Mouse (Mus musculus) kidney, postnatal 0 days (tissue): Measurements from ENCODE around the gene Sin3b. TPM values are rescaled to one million over a fixed set of nuclear protein-coding genes. Genes with fewer than 3 reads are reported as not detected.
"Not testable (repeated sequence)": the region's sequence is repeated elsewhere in the genome, so short reads cannot be mapped to it uniquely, and the experiment has no call there.

Source experiments
- ATAC-seq: fragments of 200-750 bp; cut with Nextera tagmentation; replicated peaks from 2 replicates; pipeline ENCODE4 v1.8.0; 2017; ENCODE audit warnings: low read depth, moderate number of reproducible peaks, moderate TSS enrichment, moderate library complexity; ENCODE audit not compliant: low FRiP score
- DNase-seq: peaks from one replicate; pipeline ENCODE4 v3.0.0-alpha.2; 2016; ENCODE audit warnings: low spot score
- H3K27ac ChIP-seq: fragments of 300-500 bp; sonication (generic); 2 replicates; pipeline ENCODE4 v1.5.1; 2014; ENCODE audit warnings: mild to moderate bottlenecking
- H3K27me3 ChIP-seq: fragments of 300-500 bp; sonication (generic); 2 replicates; pipeline ENCODE4 v1.6.1; 2014; ENCODE audit warnings: low read length, mixed read lengths; ENCODE audit not compliant: insufficient read depth
- H3K36me3 ChIP-seq: fragments of 300-500 bp; sonication (generic); 2 replicates; pipeline ENCODE4 v1.6.1; 2014; ENCODE audit warnings: low read length, mixed read lengths; ENCODE audit not compliant: insufficient read depth
- H3K4me1 ChIP-seq: fragments of 300-500 bp; sonication (generic); replicated peaks from 2 replicates; pipeline ENCODE4 v1.6.1; 2014; ENCODE audit warnings: antibody characterized with exemption, low read length, mixed read lengths; ENCODE audit not compliant: insufficient read depth
- H3K4me2 ChIP-seq: fragments of 300-500 bp; sonication (generic); 2 replicates; pipeline ENCODE4 v1.6.1; 2014; ENCODE audit warnings: mild to moderate bottlenecking, low read length, moderate library complexity, mixed read lengths
- H3K4me3 ChIP-seq: fragments of 300-500 bp; sonication (generic); replicated peaks from 2 replicates; pipeline ENCODE4 v1.5.1; 2014; ENCODE audit warnings: low read depth, low read length
- H3K9ac ChIP-seq: fragments of 300-500 bp; sonication (generic); 2 replicates; pipeline ENCODE4 v1.6.1; 2014; ENCODE audit warnings: low read depth, low read length
- H3K9me3 ChIP-seq: fragments of 300-500 bp; sonication (generic); replicated peaks from 2 replicates; pipeline ENCODE4 v1.6.1; 2016; ENCODE audit warnings: low read length, inconsistent platforms, mixed read lengths
- CTCF ChIP-seq: IDR thresholded peaks from 2 replicates; pipeline ENCODE4 v1.5.1; 2016; ENCODE audit warnings: antibody characterized with exemption, low read depth, mild to moderate bottlenecking, moderate library complexity
- WGBS: fragments of 180-500 bp; shearing (Covaris S2); extraction: QIAGEN DNeasy Blood & Tissue Kit; methylation state at CpG from one replicate; pipeline ENCODE4 v1.1.7; 2014; 5-methylcytosine and 5-hydroxymethylcytosine counted together
- polyA plus RNA-seq: library from polyadenylated mRNA; unstranded; fragments of >200 nt; fragmentation: Nextera tagmentation; extraction: Ambion mirVana; gene quantifications from 2 replicates; pipeline ENCODE4 v1.2.1, GENCODE M21; 2015

Sin3b gene
- polyA plus RNA-seq, 1 experiment from 2014 or later: 239 TPM

DNA sequence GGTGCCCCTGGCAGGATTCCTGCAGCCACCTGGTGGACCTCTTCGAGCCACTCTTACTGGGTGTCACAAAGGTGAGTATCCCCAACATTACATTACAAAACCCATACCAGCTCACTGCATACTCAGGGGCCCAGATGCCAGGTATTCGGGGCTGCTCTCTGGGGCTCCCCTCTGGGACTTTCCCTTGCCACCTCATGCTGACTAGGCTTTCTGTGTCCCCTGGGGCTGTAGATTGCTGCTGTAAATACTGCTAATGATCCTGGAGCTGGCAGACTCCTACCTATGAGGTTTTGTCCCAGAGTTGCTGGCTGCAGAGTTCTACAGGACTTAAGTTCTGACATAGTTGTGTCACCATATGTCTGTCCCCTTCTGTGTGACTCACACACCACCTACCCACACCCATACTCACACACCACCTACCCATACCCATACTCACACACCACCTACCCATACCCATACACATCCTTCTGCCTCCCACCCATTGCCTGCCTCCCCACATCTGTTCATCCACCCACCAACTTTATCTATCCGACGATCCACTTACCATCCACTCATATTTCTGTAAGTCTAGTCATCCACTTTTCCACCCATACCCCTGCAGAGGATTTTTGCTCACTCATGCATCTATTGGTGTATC, 40.9 kb upstream of the Sin3b start:
- Histone ChIP-seq H3K9ac (no peak overlapping the region), H3K36me3 (no peaks in the 10 kb centered on the region), H3K27me3 (no peaks in the 10 kb centered on the region), H3K4me2 (no peak overlapping the region), H3K4me3 (no peak overlapping the region), H3K9me3 (no peaks in the 10 kb centered on the region), H3K27ac (no peak overlapping the region), H3K4me1 (no peaks in the 10 kb centered on the region)
- no peak for ATAC-seq
- no peak for DNase-seq
- no peak for TF ChIP-seq CTCF
- 85% methylated on average over 4 of the region's 4 CpGs for WGBS

DNA sequence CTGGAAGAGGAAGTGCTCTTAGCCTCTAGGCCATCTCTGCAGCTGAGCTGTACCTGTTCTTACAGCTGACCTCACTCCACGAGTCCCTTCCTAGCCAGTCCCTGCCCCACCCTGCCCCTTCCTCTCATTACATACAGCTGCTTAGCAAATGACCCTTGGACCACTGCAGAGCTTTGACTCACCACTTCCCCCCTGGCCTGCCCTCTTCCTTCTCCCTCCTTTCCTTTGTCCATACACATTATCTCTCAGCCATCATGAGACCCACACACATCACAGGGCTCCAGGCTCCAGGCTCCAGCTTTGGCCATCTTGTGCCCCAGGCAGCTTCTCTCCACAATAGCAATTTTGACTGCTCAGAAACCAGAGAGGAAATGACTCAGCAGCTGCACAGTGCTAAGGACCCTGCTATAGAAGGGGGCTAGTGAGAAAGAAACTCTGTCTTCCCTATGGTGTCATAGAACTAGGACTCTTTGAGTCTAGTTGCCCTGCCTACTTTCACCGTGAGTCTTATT, 40.0 kb upstream of the Sin3b start:
- H3K27me3 ChIP-seq: no peaks in the 10 kb centered on the region
- H3K9ac ChIP-seq: no peak overlapping the region
- TF ChIP-seq CTCF: no peak
- H3K36me3 ChIP-seq: no peaks in the 10 kb centered on the region
- H3K4me1 ChIP-seq: no peaks in the 10 kb centered on the region
- DNase-seq (no peak), ATAC-seq (peak; percentile 61; the same call in 1 of the 2 replicates)
- WGBS: 35% methylated on average over 2 of the region's 2 CpGs
- H3K9me3 ChIP-seq: no peaks in the 10 kb centered on the region
- no peak overlapping the region for H3K4me3 ChIP-seq
- H3K4me2 ChIP-seq: no peak overlapping the region
- no peak overlapping the region for H3K27ac ChIP-seq

DNA sequence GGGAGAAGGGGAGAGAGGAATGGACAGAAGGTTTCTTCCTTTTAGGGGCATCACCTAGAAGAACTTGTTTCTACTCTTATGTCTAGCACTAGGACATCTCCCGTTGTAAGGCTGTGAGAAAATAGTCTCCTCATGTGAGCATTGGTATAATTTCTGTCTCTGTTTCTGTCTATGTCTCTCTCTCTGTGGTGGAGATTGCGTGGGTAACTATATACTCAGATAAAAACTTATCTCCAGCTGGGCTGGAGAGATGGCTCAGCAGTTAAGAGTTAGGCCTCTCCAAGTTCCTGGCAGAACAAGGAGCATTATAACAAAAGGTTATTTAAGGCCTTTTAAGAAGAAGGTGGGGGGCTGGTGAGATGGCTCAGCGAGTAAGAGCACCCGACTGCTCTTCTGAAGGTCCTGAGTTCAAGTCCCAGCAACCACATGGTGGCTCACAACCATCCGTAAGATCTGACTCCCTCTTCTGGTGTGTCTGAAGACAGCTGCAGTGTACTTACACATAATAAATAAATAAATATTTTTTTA, 39.4 kb upstream of the Sin3b start:
- 86% methylated on average over 5 of the region's 5 CpGs for WGBS
- H3K27me3 ChIP-seq, ATAC-seq, H3K4me2 ChIP-seq, H3K4me3 ChIP-seq, H3K9me3 ChIP-seq, H3K9ac ChIP-seq, H3K27ac ChIP-seq, H3K4me1 ChIP-seq, DNase-seq, H3K36me3 ChIP-seq: not testable (repeated sequence)

DNA sequence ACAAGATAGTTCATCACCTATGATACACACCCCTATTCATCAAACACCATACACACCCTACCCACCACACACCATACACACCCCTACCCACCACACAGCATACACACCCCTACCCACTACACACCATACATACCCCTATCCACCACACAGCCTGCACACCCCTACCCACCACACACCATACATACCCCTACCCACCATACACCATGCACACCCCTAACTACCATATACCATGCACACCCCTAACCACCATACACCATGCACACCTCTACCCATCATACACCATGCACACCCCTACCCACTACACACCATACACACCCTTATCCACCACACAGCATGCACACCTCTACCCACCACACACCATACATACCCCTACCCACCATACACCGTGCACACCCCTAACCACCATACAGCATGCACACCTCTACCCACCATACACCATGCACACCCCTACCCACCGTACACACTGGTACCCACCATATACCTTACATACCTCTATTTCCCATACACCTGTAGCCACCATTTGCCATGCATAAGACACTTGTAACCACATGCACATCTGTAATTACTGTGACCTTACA, 24.6 kb upstream of the Sin3b start:
- Histone ChIP-seq H3K9ac (no peak overlapping the region), H3K27ac (no peak overlapping the region), H3K9me3 (no peaks in the 10 kb centered on the region), H3K4me1 (no peaks in the 10 kb centered on the region), H3K27me3 (no peaks in the 10 kb centered on the region), H3K4me2 (no peak overlapping the region), H3K4me3 (no peak overlapping the region), H3K36me3 (no peaks in the 10 kb centered on the region)
- no peak; the same call in 1 of the 2 replicates for ATAC-seq
- no peak for TF ChIP-seq CTCF
- 93% methylated on average over 2 of the region's 2 CpGs for WGBS
- DNase-seq: no peak

DNA sequence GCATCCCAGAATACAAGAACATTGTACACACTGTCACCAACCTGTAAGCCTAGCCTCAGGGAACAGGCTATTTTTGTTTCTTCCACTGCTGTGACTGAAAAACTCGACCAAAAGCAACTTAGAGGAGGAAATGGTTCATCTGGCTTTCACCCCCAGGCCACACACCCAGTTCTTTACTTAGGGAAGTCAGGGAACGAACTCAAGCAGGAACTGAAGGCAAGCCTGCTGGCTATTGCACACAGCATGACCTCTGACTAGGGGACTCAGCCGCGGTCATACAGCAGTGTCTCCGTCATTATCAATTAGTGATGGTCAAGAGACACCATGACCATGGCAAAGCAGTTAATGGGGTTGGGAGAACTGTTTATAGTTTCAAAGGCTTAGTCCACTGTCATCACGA, 10.5 kb upstream of the Sin3b start:
- Histone ChIP-seq H3K36me3 (no peaks in the 10 kb centered on the region), H3K4me3 (no peak overlapping the region), H3K4me2 (no peak overlapping the region), H3K9ac (no peak overlapping the region), H3K9me3 (no peaks in the 10 kb centered on the region), H3K27me3 (no peaks in the 10 kb centered on the region), H3K4me1 (no peaks in the 10 kb centered on the region), H3K27ac (no peak overlapping the region)
- TF ChIP-seq CTCF: no peak
- DNase-seq (no peak), ATAC-seq (no peak)
- WGBS: 63% methylated on average over 6 of the region's 6 CpGs

DNA sequence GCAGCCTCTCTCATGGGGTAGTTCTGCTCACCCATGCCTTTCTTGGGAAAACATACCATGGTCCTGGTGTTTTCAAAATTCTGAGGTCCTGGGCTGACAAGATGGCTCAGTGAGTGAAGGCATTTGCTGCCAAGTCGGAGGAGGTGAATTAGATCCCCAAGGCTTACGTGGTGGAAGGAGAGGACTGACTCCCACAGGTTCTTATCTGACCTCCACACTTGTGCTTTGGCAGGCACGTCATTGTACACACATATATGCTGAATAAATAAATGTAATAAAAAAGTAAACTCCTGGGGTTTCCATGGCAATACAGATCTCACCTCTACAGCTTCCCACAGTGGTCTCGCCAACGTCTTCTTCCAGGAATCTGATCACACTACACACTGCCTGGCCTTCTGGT, 6.5 kb upstream of the Sin3b start:
- Histone ChIP-seq H3K9ac (no peak overlapping the region), H3K27ac (no peak overlapping the region), H3K27me3 (no peaks in the 10 kb centered on the region), H3K4me2 (no peak overlapping the region), H3K9me3 (no peaks in the 10 kb centered on the region), H3K4me3 (no peak overlapping the region), H3K4me1 (no peaks in the 10 kb centered on the region), H3K36me3 (no peaks in the 10 kb centered on the region)
- no peak for ATAC-seq
- TF ChIP-seq CTCF: no peak
- no peak for DNase-seq
- WGBS: 71% methylated on average over 5 of the region's 5 CpGs
